Mouse (Mus musculus): ENCODE measurements around the gene Nr2c1. TPM values are rescaled to one million over a fixed set of nuclear protein-coding genes. Genes with fewer than 3 reads are reported as not detected.

The Nr2c1 gene
- total and polyA plus RNA-seq, 2 experiments from 2014 or later, result 3.9 to 4.9 TPM

- Histone ChIP-seq H3K27ac (ENCODE audit: low read depth, low read length) (no peak overlapping the region), H3K4me2 (ENCODE audit: low read depth, low read length, poor library complexity, severe bottlenecking) (no peak overlapping the region), H3K27me3 (ENCODE audit: insufficient read depth, low read length) (no peaks in the 10 kb centered on the region), H3K4me1 (ENCODE audit: insufficient read depth, low read length) (no peaks in the 10 kb centered on the region), H3K36me3 (ENCODE audit: insufficient read depth, low read length) (peaks cover 32% of the 10 kb centered on the region), H3K9me3 (ENCODE audit: low read length) (no peaks in the 10 kb centered on the region), H3K9ac (replicated peaks; ENCODE audit: low read length, poor library complexity, severe bottlenecking) (no peak overlapping the region), H3K4me3 (ENCODE audit: low read depth, low read length) (no peak overlapping the region)
- DNase-seq (ENCODE audit: low spot score) (no peak), ATAC-seq (ENCODE audit: low FRiP score) (no peak)
- WGBS, result 89% methylated on average over 5 of the region's 5 CpGs
- TF ChIP-seq CTCF (IDR thresholded peaks at IDR 0.05), result no peak
These were observed 13.4 kb downstream of the Nr2c1 start for GRCm38 (mm10) chr10:94161051-94161765.

GRCm38 (mm10) chr10:94162031-94162430 is 14.2 kb downstream of the Nr2c1 start:
- WGBS, result 91% methylated on average over 7 of the region's 7 CpGs
- no peak overlapping the region for H3K4me2 ChIP-seq (ENCODE audit: low read depth, low read length, poor library complexity, severe bottlenecking)
- ATAC-seq (ENCODE audit: low FRiP score) (no peak), DNase-seq (ENCODE audit: low spot score) (no peak)
- H3K36me3 ChIP-seq (ENCODE audit: insufficient read depth, low read length), result peaks cover 33% of the 10 kb centered on the region
- H3K27me3 ChIP-seq (ENCODE audit: insufficient read depth, low read length), result no peaks in the 10 kb centered on the region
- H3K9me3 ChIP-seq (ENCODE audit: low read length), result no peaks in the 10 kb centered on the region
- no peak for TF ChIP-seq CTCF (IDR thresholded peaks at IDR 0.05)
- no peaks in the 10 kb centered on the region for H3K4me1 ChIP-seq (ENCODE audit: insufficient read depth, low read length)
- no peak overlapping the region for H3K4me3 ChIP-seq (ENCODE audit: low read depth, low read length)
- no peak overlapping the region for H3K27ac ChIP-seq (ENCODE audit: low read depth, low read length)
- H3K9ac ChIP-seq (replicated peaks; ENCODE audit: low read length, poor library complexity, severe bottlenecking), result no peak overlapping the region

GRCm38 (mm10) chr10:94164104-94164845 is 16.5 kb downstream of the Nr2c1 start:
- Histone ChIP-seq H3K9ac (replicated peaks; ENCODE audit: low read length, poor library complexity, severe bottlenecking) (no peak overlapping the region), H3K27me3 (ENCODE audit: insufficient read depth, low read length) (no peaks in the 10 kb centered on the region), H3K9me3 (ENCODE audit: low read length) (no peaks in the 10 kb centered on the region), H3K27ac (ENCODE audit: low read depth, low read length) (no peak overlapping the region), H3K4me3 (ENCODE audit: low read depth, low read length) (no peak overlapping the region), H3K36me3 (ENCODE audit: insufficient read depth, low read length) (peaks cover 32% of the 10 kb centered on the region), H3K4me1 (ENCODE audit: insufficient read depth, low read length) (no peaks in the 10 kb centered on the region), H3K4me2 (ENCODE audit: low read depth, low read length, poor library complexity, severe bottlenecking) (no peak overlapping the region)
- ATAC-seq (ENCODE audit: low FRiP score) (no peak), DNase-seq (ENCODE audit: low spot score) (no peak)
- no peak for TF ChIP-seq CTCF (IDR thresholded peaks at IDR 0.05)
- WGBS, result 86% methylated on average over 5 of the region's 5 CpGs

GRCm38 (mm10) chr10:94165426-94165825 is 17.6 kb downstream of the Nr2c1 start:
- no peak overlapping the region for H3K27ac ChIP-seq (ENCODE audit: low read depth, low read length)
- H3K4me2 ChIP-seq (ENCODE audit: low read depth, low read length, poor library complexity, severe bottlenecking), result no peak overlapping the region
- no peaks in the 10 kb centered on the region for H3K27me3 ChIP-seq (ENCODE audit: insufficient read depth, low read length)
- WGBS, result 91% methylated on average over 16 of the region's 16 CpGs
- H3K9ac ChIP-seq (replicated peaks; ENCODE audit: low read length, poor library complexity, severe bottlenecking), result no peak overlapping the region
- H3K9me3 ChIP-seq (ENCODE audit: low read length), result no peaks in the 10 kb centered on the region
- no peak for ATAC-seq (ENCODE audit: low FRiP score)
- H3K4me1 ChIP-seq (ENCODE audit: insufficient read depth, low read length), result no peaks in the 10 kb centered on the region
- DNase-seq (ENCODE audit: low spot score), result no peak
- H3K4me3 ChIP-seq (ENCODE audit: low read depth, low read length), result no peak overlapping the region
- no peak for TF ChIP-seq CTCF (IDR thresholded peaks at IDR 0.05)
- peaks cover 23% of the 10 kb centered on the region for H3K36me3 ChIP-seq (ENCODE audit: insufficient read depth, low read length)

- no peak overlapping the region for H3K4me2 ChIP-seq (ENCODE audit: low read depth, low read length, poor library complexity, severe bottlenecking)
- no peak for TF ChIP-seq CTCF (IDR thresholded peaks at IDR 0.05)
- no peak overlapping the region for H3K4me3 ChIP-seq (ENCODE audit: low read depth, low read length)
- no peak for ATAC-seq (ENCODE audit: low FRiP score)
- WGBS, result 44% methylated on average over 11 of the region's 11 CpGs
- H3K4me1 ChIP-seq (ENCODE audit: insufficient read depth, low read length), result no peaks in the 10 kb centered on the region
- peaks cover 24% of the 10 kb centered on the region for H3K36me3 ChIP-seq (ENCODE audit: insufficient read depth, low read length)
- H3K9me3 ChIP-seq (ENCODE audit: low read length), result no peaks in the 10 kb centered on the region
- no peak overlapping the region for H3K9ac ChIP-seq (replicated peaks; ENCODE audit: low read length, poor library complexity, severe bottlenecking)
- H3K27ac ChIP-seq (ENCODE audit: low read depth, low read length), result no peak overlapping the region
- no peak for DNase-seq (ENCODE audit: low spot score)
- H3K27me3 ChIP-seq (ENCODE audit: insufficient read depth, low read length), result no peaks in the 10 kb centered on the region
These were observed 19.4 kb downstream of the Nr2c1 start for GRCm38 (mm10) chr10:94167051-94167750.

All from midbrain, postnatal 0 days (tissue).